Mouse (Mus musculus) G1E (cell line): ENCODE data around the gene Ramp3.

Source experiments
- CTCF ChIP-seq: IDR thresholded peaks from 2 replicates; pipeline ENCODE4 v1.5.1; 2012; ENCODE audit warnings: low read depth, low read length, inconsistent platforms, mixed read lengths
- GATA2 ChIP-seq: IDR thresholded peaks from 2 replicates; pipeline ENCODE4 v1.6.1; 2012; ENCODE audit warnings: low read depth, low read length, inconsistent platforms, borderline replicate concordance
- POLR2AphosphoS5 ChIP-seq: IDR thresholded peaks from 2 replicates; pipeline ENCODE4 v1.6.1; 2012; ENCODE audit warnings: low read depth, low read length, inconsistent platforms; ENCODE audit not compliant: insufficient replicate concordance

DNA sequence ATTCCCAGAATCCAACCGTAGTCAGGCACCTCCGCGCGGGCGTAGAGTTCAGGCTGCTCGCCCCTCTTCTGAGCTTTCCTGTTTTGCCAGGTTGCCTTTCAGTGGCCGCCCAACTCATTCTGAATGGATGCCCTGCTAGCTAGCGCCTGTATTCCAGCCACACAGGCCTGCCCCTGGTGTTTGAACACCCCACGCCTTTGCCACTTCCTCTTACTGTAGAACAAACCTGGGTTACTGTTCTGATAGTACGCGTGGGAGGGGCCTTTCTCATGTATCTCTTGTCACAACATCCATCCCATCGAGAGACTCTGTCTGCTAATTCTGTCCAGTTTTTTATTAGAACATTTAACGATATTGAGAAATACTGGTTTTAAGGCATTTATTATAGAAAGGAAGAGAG is 48.5 kb downstream of the Ramp3 start:
- TF ChIP-seq CTCF (no peak), POLR2AphosphoS5 (no peak), GATA2 (no peak)
